Mouse (Mus musculus): ENCODE data around the gene Olfr1249. TPM values are rescaled to one million over a fixed set of nuclear protein-coding genes. Genes with fewer than 3 reads are reported as not detected.
"Not testable (repeated sequence)": the region's sequence is repeated elsewhere in the genome, so short reads cannot be mapped to it uniquely, and the experiment has no call there.

Olfr1249 gene
- not detected for total RNA-seq (2021)
- long read RNA-seq, experiment 1 = 0 reads
- long read RNA-seq, experiment 2 = 0 reads

DNA sequence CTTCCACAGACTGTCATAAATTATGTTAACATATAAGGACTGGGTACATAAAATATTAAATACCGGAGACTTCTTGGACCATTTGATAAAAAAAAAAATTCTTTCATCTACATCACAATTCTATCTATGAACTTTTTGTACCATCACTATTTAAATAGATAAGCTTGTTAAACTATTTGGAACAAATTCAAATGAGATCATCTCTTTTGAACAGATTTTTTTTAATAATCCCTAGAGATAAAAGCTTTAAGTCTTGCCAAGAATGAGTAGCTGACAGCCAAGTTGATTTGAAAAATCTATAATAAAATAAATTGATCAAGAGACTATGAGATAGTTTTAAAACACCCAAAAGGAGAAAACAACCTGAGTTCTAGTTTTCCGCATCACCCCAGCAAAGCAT lies at the start of gene Olfr1249:
Gene Olfr1249 (minus strand): TSS at position 101 of the 400 bp plus-strand sequence.
- intact Hi-C loops (cut with DNase I; ENCODE audit: low total_unique reads) = no loop called here

DNA sequence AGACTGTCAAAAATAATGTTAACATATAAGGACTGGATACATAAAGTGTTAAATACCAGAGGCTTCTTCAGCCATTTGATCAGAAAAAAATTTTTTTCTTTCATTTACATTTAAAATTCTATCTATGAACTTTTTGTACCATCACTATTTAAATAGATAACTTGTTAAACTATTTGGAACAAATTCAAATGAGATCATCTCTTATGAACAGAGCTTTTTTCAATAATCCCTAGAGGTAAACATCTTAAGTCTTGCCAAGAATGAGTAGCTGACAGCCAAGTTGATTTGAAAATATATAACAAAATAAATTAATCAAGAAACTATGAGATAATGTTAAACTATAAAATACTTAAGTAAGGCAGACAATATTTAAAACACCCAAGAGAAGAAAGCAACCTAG lies 37.1 kb upstream of the Olfr1249 start, which contains the start of gene Olfr1251:
Gene Olfr1251 (minus strand): TSS at position 101 of the 400 bp plus-strand sequence.
- intact Hi-C loops (cut with DNase I; ENCODE audit: low total_unique reads) = no loop called here
- DNase-seq = no peak

More for the DNA sequence above, at the start of gene Olfr1249:
- no peak for DNase-seq

- no peak for DNase-seq
- intact Hi-C loops (cut with DNase I; ENCODE audit: low total_unique reads) = no loop called here
Observed at GRCm38 (mm10) chr2:89661367-89661766, 26.6 kb upstream of the Olfr1249 start, which contains the start of gene Olfr1250. Olfr1250 (minus strand) TSS chr2:89661467.

- DNase-seq; intact Hi-C loops (cut with DNase I; ENCODE audit: low total_unique reads): not testable (repeated sequence)
Observed at GRCm38 (mm10) chr2:89618145-89618544, 16.6 kb downstream of the Olfr1249 start, which contains the start of gene Olfr1248. Olfr1248 (minus strand) TSS chr2:89618245.

DNA sequence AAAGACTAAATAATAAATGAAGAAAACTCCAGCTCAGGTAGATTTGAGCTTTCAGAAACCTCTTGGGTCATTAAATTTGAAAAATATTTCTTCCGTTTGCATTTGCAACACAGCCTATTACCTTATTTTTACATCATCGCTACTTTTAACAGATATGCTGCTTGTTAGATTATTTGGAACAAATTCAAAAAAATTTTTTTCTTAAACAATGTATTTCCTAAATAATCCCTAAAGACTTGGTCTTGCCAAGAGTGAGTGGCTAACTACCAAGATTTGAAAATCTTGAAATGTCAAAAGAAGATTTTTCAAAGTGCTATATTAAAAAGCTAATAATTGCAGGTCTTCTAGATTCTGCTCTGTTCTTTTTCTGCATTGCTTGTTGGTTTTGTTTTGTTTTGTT lies 20.8 kb downstream of the Olfr1249 start, which contains the start of gene Olfr1247:
Gene Olfr1247 (minus strand): TSS at position 101 of the 400 bp plus-strand sequence.
- DNase-seq = no peak
- intact Hi-C loops (cut with DNase I; ENCODE audit: low total_unique reads) = no loop called here

- intact Hi-C loops (cut with DNase I; ENCODE audit: low total_unique reads) = no loop called here
- DNase-seq = no peak
Observed at GRCm38 (mm10) chr2:89593057-89593456, 41.7 kb downstream of the Olfr1249 start, which contains the start of gene Olfr1246. Olfr1246 (minus strand) TSS chr2:89593157.

Other genes starting within 250 kb of the Olfr1249 start
- not detected for gene Olfr1238, start 225.3 kb downstream of the Olfr1249 start, total RNA-seq (2021)
- gene Olfr1239, start 214.6 kb downstream of the Olfr1249 start, total RNA-seq (2021) = not detected
- gene Olfr1240, start 192.0 kb downstream of the Olfr1249 start, total RNA-seq (2021) = not detected
- gene Olfr1241, start 147.9 kb downstream of the Olfr1249 start, total RNA-seq (2021) = not detected
- gene Olfr1242, start 136.6 kb downstream of the Olfr1249 start, total RNA-seq (2021) = not detected
- gene Olfr1243, start 103.5 kb downstream of the Olfr1249 start, total RNA-seq (2021) = not detected
- not detected for gene Olfr1245, start 56.5 kb downstream of the Olfr1249 start, total RNA-seq (2021)
- gene Olfr1246, start 41.8 kb downstream of the Olfr1249 start, total RNA-seq (2021) = not detected
- gene Olfr1247, start 20.9 kb downstream of the Olfr1249 start, total RNA-seq (2021) = not detected
- not detected for gene Olfr1248, start 16.7 kb downstream of the Olfr1249 start, total RNA-seq (2021)
- not detected for gene Olfr1250, start 26.5 kb upstream of the Olfr1249 start, total RNA-seq (2021)
- not detected for gene Olfr1251, start 37.0 kb upstream of the Olfr1249 start, total RNA-seq (2021)
- not detected for gene Olfr1252, start 90.0 kb upstream of the Olfr1249 start, total RNA-seq (2021)
- not detected for gene Olfr1253, start 122.1 kb upstream of the Olfr1249 start, total RNA-seq (2021)
- not detected for gene Olfr1254, start 158.6 kb upstream of the Olfr1249 start, total RNA-seq (2021)
- gene Olfr1255, start 177.1 kb upstream of the Olfr1249 start, total RNA-seq (2021) = not detected
- not detected for gene Olfr1256, start 206.6 kb upstream of the Olfr1249 start, total RNA-seq (2021)
- gene Olfr48, start 213.2 kb upstream of the Olfr1249 start, total RNA-seq (2021) = not detected
- not detected for gene Olfr1257, start 243.5 kb upstream of the Olfr1249 start, total RNA-seq (2021)